Mouse (Mus musculus) right cerebral cortex, adult 2 months (tissue): ENCODE results near the gene Gal3st2c.
"Not testable (repeated sequence)": the region's sequence is repeated elsewhere in the genome, so short reads cannot be mapped to it uniquely, and the experiment has no call there.

Experiments used
- DNase-seq, 2 experiments: peaks; one replicate each; pipeline ENCODE4 v3.0.0; 2021 to 2022; ENCODE audit warnings: low spot score in 2 of 2

Gal3st2c gene

DNA sequence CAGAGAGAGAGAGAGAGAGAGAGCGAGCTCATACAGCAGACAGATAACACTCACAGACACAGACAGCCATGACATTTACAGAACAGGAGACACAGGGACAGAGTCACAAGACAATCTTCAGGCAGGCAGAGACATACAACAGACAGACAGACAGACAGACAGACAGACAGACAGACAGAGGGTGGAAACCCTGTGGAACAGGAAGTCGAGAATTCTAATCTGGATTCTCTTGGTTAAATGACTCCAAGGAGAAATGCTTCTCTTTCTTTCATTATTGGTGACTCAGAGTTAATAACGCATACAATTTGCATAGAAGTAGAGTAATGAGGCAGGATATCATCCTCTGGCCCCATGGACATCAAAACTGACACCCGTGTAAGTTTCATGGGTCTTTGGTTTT is 56.2 kb downstream of the Gal3st2c start:
- no peak for DNase-seq

DNA sequence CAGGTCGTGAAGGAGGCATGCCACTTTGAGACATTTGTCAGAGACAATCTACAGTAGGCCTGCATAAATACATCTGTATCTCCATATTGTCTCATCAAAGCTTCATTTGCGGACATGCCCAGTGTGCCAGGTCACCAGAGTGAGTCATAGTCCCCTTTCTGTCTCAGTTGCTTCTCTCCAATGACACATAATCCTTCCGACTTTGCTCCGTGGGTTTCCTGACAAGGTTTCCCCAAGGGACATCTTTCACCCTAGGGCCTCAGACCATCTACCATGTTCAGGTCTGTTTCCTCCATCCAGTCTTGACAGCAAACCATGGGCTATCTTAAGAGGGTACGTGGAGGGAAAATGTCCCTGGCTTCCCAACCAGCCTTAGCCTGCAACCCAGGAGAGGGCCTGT is 60.8 kb downstream of the Gal3st2c start:
- DNase-seq = no peak

DNA sequence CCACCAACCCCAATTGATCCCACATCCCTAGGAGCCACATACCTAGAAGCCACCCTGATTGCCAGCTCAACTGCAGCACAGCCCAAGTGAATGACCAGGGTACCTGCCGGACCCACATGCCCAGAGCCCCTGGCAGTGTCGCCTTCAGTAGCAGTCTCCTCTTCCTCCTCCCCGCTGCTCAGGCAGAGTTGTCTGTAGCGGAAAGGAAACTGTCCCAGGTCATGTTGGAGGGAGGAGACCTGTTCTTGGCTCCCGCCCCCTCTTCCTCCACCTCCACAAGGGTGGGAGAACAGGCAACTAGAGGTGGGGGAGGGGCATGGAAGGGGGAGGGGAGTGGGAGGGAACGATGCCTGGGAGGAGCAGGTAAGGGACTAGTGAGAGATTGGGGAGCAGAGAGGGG is 62.1 kb downstream of the Gal3st2c start, which contains the start of gene Pdcd1:
Gene Pdcd1 (minus strand): TSS at position 181 of the 400 bp plus-strand sequence.
- no peak for DNase-seq

- peak; percentile 78 to 84 for DNase-seq
Measured at GRCm38 (mm10) chr1:94053530-94054216, 63.4 kb downstream of the Gal3st2c start.

- DNase-seq = no peak
Measured at GRCm38 (mm10) chr1:94054481-94054880, 64.2 kb downstream of the Gal3st2c start.

DNA sequence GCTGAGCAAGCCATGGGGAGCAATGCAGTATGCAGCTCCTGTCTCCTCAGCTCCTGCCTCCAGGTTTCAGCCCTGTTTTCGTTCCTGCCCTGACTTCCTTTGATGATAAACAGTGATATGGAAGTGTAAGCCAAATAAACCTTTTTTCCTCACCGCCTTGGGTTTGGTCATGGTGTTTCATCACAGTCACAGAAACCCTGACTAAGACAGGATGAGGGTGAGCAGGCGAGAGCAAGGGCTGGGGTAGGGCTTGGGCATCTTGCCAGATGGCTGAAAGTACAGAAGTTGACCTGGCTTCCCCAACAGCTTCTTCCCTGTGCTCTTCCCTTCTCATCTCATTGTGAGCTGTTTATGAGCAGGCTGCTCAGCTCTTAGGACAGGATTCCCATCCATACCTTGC is 65.7 kb downstream of the Gal3st2c start:
- no peak for DNase-seq

GRCm38 (mm10) chr1:94057401-94057800 is 67.1 kb downstream of the Gal3st2c start:
- DNase-seq = no peak

DNA sequence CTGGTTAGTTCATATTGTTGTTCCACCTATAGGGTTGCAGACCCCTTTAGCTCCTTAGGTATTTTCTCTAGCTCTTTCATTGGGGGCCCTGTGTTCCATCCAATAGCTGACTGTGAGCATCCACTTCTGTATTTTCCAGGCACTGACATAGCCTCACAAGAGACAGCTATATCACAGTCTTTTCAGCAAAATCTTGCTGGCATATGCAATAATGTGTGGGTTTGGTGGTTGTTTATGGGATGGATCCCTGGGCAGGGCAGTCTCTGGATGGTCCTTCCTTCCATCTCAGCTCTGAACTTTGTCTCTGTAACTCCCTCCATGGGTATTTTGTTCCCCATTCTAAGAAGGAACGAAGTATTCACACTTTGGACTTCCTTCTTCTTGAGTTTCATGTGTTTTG is 68.0 kb downstream of the Gal3st2c start:
- not testable (repeated sequence) for DNase-seq
